Mouse (Mus musculus): ENCODE measurements around the gene Ints6. TPM values are rescaled to one million over a fixed set of nuclear protein-coding genes. Genes with fewer than 3 reads are reported as not detected.

Ints6 gene
- polyA plus RNA-seq, 1 experiment from 2014 or later = 23.2 TPM

- Histone ChIP-seq H3K27me3 (no peaks in the 10 kb centered on the region), H3K4me3 (replicated peaks) (no peak overlapping the region), H3K9me3 (replicated peaks) (no peaks in the 10 kb centered on the region), H3K4me1 (no peaks in the 10 kb centered on the region), H3K4me2 (replicated peaks) (no peak overlapping the region), H3K36me3 (peaks cover 9% of the 10 kb centered on the region; the same call in 1 of the 2 replicates), H3K27ac (replicated peaks) (no peak overlapping the region), H3K9ac (no peak overlapping the region)
- WGBS = 86% methylated on average over 2 of the region's 2 CpGs
- ATAC-seq (ENCODE audit: insufficient number of reproducible peaks, low FRiP score, low TSS enrichment, low read depth) = no peak
Observed at GRCm38 (mm10) chr14:62751479-62751878, 9.5 kb downstream of the Ints6 start.

GRCm38 (mm10) chr14:62735646-62736045 is 25.3 kb downstream of the Ints6 start:
- no peak overlapping the region for H3K27ac ChIP-seq (replicated peaks)
- no peaks in the 10 kb centered on the region for H3K27me3 ChIP-seq
- 91% methylated on average over 1 of the region's 1 CpGs for WGBS
- ATAC-seq (ENCODE audit: insufficient number of reproducible peaks, low FRiP score, low TSS enrichment, low read depth) = no peak
- H3K36me3 ChIP-seq = peaks cover 9% of the 10 kb centered on the region
- no peak overlapping the region for H3K4me3 ChIP-seq (replicated peaks)
- H3K9me3 ChIP-seq (replicated peaks) = no peaks in the 10 kb centered on the region
- no peak overlapping the region for H3K4me2 ChIP-seq (replicated peaks)
- H3K9ac ChIP-seq = no peak overlapping the region
- H3K4me1 ChIP-seq = no peaks in the 10 kb centered on the region

GRCm38 (mm10) chr14:62733666-62734065 is 27.3 kb downstream of the Ints6 start:
- no peaks in the 10 kb centered on the region for H3K9me3 ChIP-seq (replicated peaks)
- H3K4me1 ChIP-seq = no peaks in the 10 kb centered on the region
- no peak overlapping the region for H3K4me3 ChIP-seq (replicated peaks)
- H3K4me2 ChIP-seq (replicated peaks) = no peak overlapping the region
- no peak overlapping the region for H3K27ac ChIP-seq (replicated peaks)
- no peak overlapping the region for H3K9ac ChIP-seq
- peaks cover 13% of the 10 kb centered on the region for H3K36me3 ChIP-seq
- no peaks in the 10 kb centered on the region for H3K27me3 ChIP-seq
- WGBS = 68% methylated on average over 2 of the region's 2 CpGs
- no peak for ATAC-seq (ENCODE audit: insufficient number of reproducible peaks, low FRiP score, low TSS enrichment, low read depth)

GRCm38 (mm10) chr14:62731902-62732301 is 29.1 kb downstream of the Ints6 start:
- WGBS = 80% methylated on average over 1 of the region's 1 CpGs
- Histone ChIP-seq H3K4me2 (replicated peaks) (no peak overlapping the region), H3K4me3 (replicated peaks) (no peak overlapping the region), H3K4me1 (no peaks in the 10 kb centered on the region), H3K9me3 (replicated peaks) (no peaks in the 10 kb centered on the region), H3K27me3 (no peaks in the 10 kb centered on the region), H3K36me3 (peaks cover 9% of the 10 kb centered on the region), H3K9ac (no peak overlapping the region), H3K27ac (replicated peaks) (no peak overlapping the region)
- ATAC-seq (ENCODE audit: insufficient number of reproducible peaks, low FRiP score, low TSS enrichment, low read depth) = no peak

GRCm38 (mm10) chr14:62724560-62724959 is 36.4 kb downstream of the Ints6 start:
- H3K27ac ChIP-seq (replicated peaks) = no peak overlapping the region
- no peak overlapping the region for H3K4me3 ChIP-seq (replicated peaks)
- no peak overlapping the region for H3K9ac ChIP-seq
- H3K4me2 ChIP-seq (replicated peaks) = no peak overlapping the region
- no peak for ATAC-seq (ENCODE audit: insufficient number of reproducible peaks, low FRiP score, low TSS enrichment, low read depth)
- no peaks in the 10 kb centered on the region for H3K36me3 ChIP-seq
- H3K27me3 ChIP-seq = no peaks in the 10 kb centered on the region
- no peaks in the 10 kb centered on the region for H3K4me1 ChIP-seq
- no peaks in the 10 kb centered on the region for H3K9me3 ChIP-seq (replicated peaks)

- H3K4me1 ChIP-seq = no peaks in the 10 kb centered on the region
- no peak overlapping the region for H3K4me3 ChIP-seq (replicated peaks)
- no peak overlapping the region for H3K9ac ChIP-seq
- 86% methylated on average over 1 of the region's 1 CpGs for WGBS
- H3K9me3 ChIP-seq (replicated peaks) = no peaks in the 10 kb centered on the region
- H3K36me3 ChIP-seq = no peaks in the 10 kb centered on the region
- no peak for ATAC-seq (ENCODE audit: insufficient number of reproducible peaks, low FRiP score, low TSS enrichment, low read depth)
- H3K27ac ChIP-seq (replicated peaks) = no peak overlapping the region
- H3K4me2 ChIP-seq (replicated peaks) = no peak overlapping the region
- no peaks in the 10 kb centered on the region for H3K27me3 ChIP-seq
Observed at GRCm38 (mm10) chr14:62721625-62722024, 39.3 kb downstream of the Ints6 start.

GRCm38 (mm10) chr14:62718161-62718560 is 42.8 kb downstream of the Ints6 start:
- ATAC-seq (ENCODE audit: insufficient number of reproducible peaks, low FRiP score, low TSS enrichment, low read depth) = no peak
- Histone ChIP-seq H3K9ac (no peak overlapping the region), H3K36me3 (peaks cover 21% of the 10 kb centered on the region), H3K4me2 (replicated peaks) (no peak overlapping the region), H3K27me3 (no peaks in the 10 kb centered on the region), H3K4me1 (no peaks in the 10 kb centered on the region), H3K4me3 (replicated peaks) (no peak overlapping the region), H3K9me3 (replicated peaks) (no peaks in the 10 kb centered on the region), H3K27ac (replicated peaks) (no peak overlapping the region)
- 96% methylated on average over 2 of the region's 2 CpGs for WGBS

- no peak overlapping the region for H3K27ac ChIP-seq (replicated peaks)
- no peaks in the 10 kb centered on the region for H3K36me3 ChIP-seq
- 92% methylated on average over 3 of the region's 3 CpGs for WGBS
- no peak for ATAC-seq (ENCODE audit: insufficient number of reproducible peaks, low FRiP score, low TSS enrichment, low read depth)
- H3K4me3 ChIP-seq (replicated peaks) = no peak overlapping the region
- no peak overlapping the region for H3K9ac ChIP-seq
- H3K4me1 ChIP-seq = no peaks in the 10 kb centered on the region
- H3K27me3 ChIP-seq = no peaks in the 10 kb centered on the region
- H3K9me3 ChIP-seq (replicated peaks) = no peaks in the 10 kb centered on the region
- no peak overlapping the region for H3K4me2 ChIP-seq (replicated peaks)
Observed at GRCm38 (mm10) chr14:62673646-62674045, 87.3 kb downstream of the Ints6 start.

GRCm38 (mm10) chr14:62664976-62665673 is 95.8 kb downstream of the Ints6 start:
- Histone ChIP-seq H3K9me3 (replicated peaks) (no peaks in the 10 kb centered on the region), H3K36me3 (no peaks in the 10 kb centered on the region), H3K27ac (replicated peaks) (no peak overlapping the region), H3K9ac (no peak overlapping the region), H3K4me2 (replicated peaks) (no peak overlapping the region), H3K4me3 (replicated peaks) (no peak overlapping the region), H3K4me1 (no peaks in the 10 kb centered on the region), H3K27me3 (no peaks in the 10 kb centered on the region)
- 44% methylated on average over 9 of the region's 9 CpGs for WGBS
- no peak for ATAC-seq (ENCODE audit: insufficient number of reproducible peaks, low FRiP score, low TSS enrichment, low read depth)

GRCm38 (mm10) chr14:62663367-62663766 is 97.6 kb downstream of the Ints6 start, which contains the start of gene Serpine3:
Serpine3 (plus strand) TSS chr14:62663667.
- H3K4me2 ChIP-seq (replicated peaks) = no peak within 1 kb of the TSS
- H3K9ac ChIP-seq = no peak within 1 kb of the TSS
- no peaks in the 10 kb centered on the region for H3K36me3 ChIP-seq
- no peaks in the 10 kb centered on the region for H3K27me3 ChIP-seq
- H3K4me3 ChIP-seq (replicated peaks) = no peak within 1 kb of the TSS
- H3K9me3 ChIP-seq (replicated peaks) = no peaks in the 10 kb centered on the region
- H3K4me1 ChIP-seq = no peaks in the 10 kb centered on the region
- H3K27ac ChIP-seq (replicated peaks) = no peak within 1 kb of the TSS
- WGBS = 75% methylated on average over 8 of the region's 8 CpGs
- ATAC-seq (ENCODE audit: insufficient number of reproducible peaks, low FRiP score, low TSS enrichment, low read depth) = no peak

GRCm38 (mm10) chr14:62662381-62662780 is 98.6 kb downstream of the Ints6 start:
- H3K4me2 ChIP-seq (replicated peaks) = no peak overlapping the region
- H3K4me1 ChIP-seq = no peaks in the 10 kb centered on the region
- H3K9me3 ChIP-seq (replicated peaks) = no peaks in the 10 kb centered on the region
- H3K27me3 ChIP-seq = no peaks in the 10 kb centered on the region
- H3K9ac ChIP-seq = no peak overlapping the region
- H3K27ac ChIP-seq (replicated peaks) = no peak overlapping the region
- no peak overlapping the region for H3K4me3 ChIP-seq (replicated peaks)
- 66% methylated on average over 6 of the region's 6 CpGs for WGBS
- H3K36me3 ChIP-seq = no peaks in the 10 kb centered on the region
- ATAC-seq (ENCODE audit: insufficient number of reproducible peaks, low FRiP score, low TSS enrichment, low read depth) = no peak

GRCm38 (mm10) chr14:62657469-62657868 is 103.5 kb downstream of the Ints6 start:
- H3K36me3 ChIP-seq = no peaks in the 10 kb centered on the region
- no peaks in the 10 kb centered on the region for H3K9me3 ChIP-seq (replicated peaks)
- no peaks in the 10 kb centered on the region for H3K4me1 ChIP-seq
- no peak overlapping the region for H3K9ac ChIP-seq
- no peak for ATAC-seq (ENCODE audit: insufficient number of reproducible peaks, low FRiP score, low TSS enrichment, low read depth)
- 56% methylated on average over 3 of the region's 3 CpGs for WGBS
- H3K27me3 ChIP-seq = no peaks in the 10 kb centered on the region
- no peak overlapping the region for H3K4me2 ChIP-seq (replicated peaks)
- H3K27ac ChIP-seq (replicated peaks) = no peak overlapping the region
- no peak overlapping the region for H3K4me3 ChIP-seq (replicated peaks)

Measured in embryonic facial prominence, embryonic 15.5 days (tissue).